Mouse (Mus musculus) hindbrain, embryonic 14.5 days (tissue): ENCODE data around the gene Nphp4. TPM values are rescaled to one million over a fixed set of nuclear protein-coding genes. Genes with fewer than 3 reads are reported as not detected.

Source experiments
- ATAC-seq: fragments of 200-750 bp; cut with Nextera tagmentation; 2 replicates; pipeline ENCODE4 v1.8.0; 2017; ENCODE audit warnings: moderate number of reproducible peaks, mild to moderate bottlenecking, moderate TSS enrichment, moderate library complexity; ENCODE audit not compliant: low FRiP score
- DNase-seq: peaks from one replicate; pipeline ENCODE4 v3.0.0-alpha.2; 2015; ENCODE audit warnings: low spot score
- H3K27ac ChIP-seq: fragments of 300-500 bp; sonication (generic); 2 replicates; pipeline ENCODE4 v1.5.1; 2014; ENCODE audit warnings: mild to moderate bottlenecking, moderate library complexity
- H3K27me3 ChIP-seq: fragments of 300-500 bp; sonication (generic); 2 replicates; pipeline ENCODE4 v1.6.1; 2014; ENCODE audit warnings: mild to moderate bottlenecking, low read length, mixed read lengths; ENCODE audit not compliant: control insufficient read depth, insufficient read depth
- H3K36me3 ChIP-seq: fragments of 300-500 bp; sonication (generic); replicated peaks from 2 replicates; pipeline ENCODE4 v1.6.1; 2014; ENCODE audit not compliant: control insufficient read depth, insufficient read depth
- H3K4me1 ChIP-seq: fragments of 300-500 bp; sonication (generic); replicated peaks from 2 replicates; pipeline ENCODE4 v1.6.1; 2014; ENCODE audit warnings: antibody characterized with exemption, low read length, mixed read lengths; ENCODE audit not compliant: control insufficient read depth, insufficient read depth
- H3K4me2 ChIP-seq: fragments of 300-500 bp; sonication (generic); replicated peaks from 2 replicates; pipeline ENCODE4 v1.6.1; 2014; ENCODE audit warnings: mild to moderate bottlenecking, moderate library complexity
- H3K4me3 ChIP-seq: fragments of 300-500 bp; sonication (generic); replicated peaks from 2 replicates; pipeline ENCODE4 v1.5.1; 2014; ENCODE audit warnings: mild to moderate bottlenecking, low read length
- H3K9ac ChIP-seq: fragments of 300-500 bp; sonication (generic); 2 replicates; pipeline ENCODE4 v1.6.1; 2014
- H3K9me3 ChIP-seq: fragments of 300-500 bp; sonication (generic); 2 replicates; pipeline ENCODE4 v1.6.1; 2016; ENCODE audit warnings: low read length; ENCODE audit not compliant: control insufficient read depth
- WGBS: fragments of 180-500 bp; shearing (Covaris S2); extraction: QIAGEN DNeasy Blood & Tissue Kit; methylation state at CpG from one replicate; pipeline ENCODE4 v1.1.7; 2014; 5-methylcytosine and 5-hydroxymethylcytosine counted together
- polyA plus RNA-seq: library from polyadenylated mRNA; unstranded; fragments of >200 nt; fragmentation: Nextera tagmentation; extraction: Ambion mirVana; gene quantifications from 2 replicates; pipeline ENCODE4 v1.2.1, GENCODE M21; 2014

The Nphp4 gene
- polyA plus RNA-seq, 1 experiment from 2014 or later: 6.6 TPM

DNA sequence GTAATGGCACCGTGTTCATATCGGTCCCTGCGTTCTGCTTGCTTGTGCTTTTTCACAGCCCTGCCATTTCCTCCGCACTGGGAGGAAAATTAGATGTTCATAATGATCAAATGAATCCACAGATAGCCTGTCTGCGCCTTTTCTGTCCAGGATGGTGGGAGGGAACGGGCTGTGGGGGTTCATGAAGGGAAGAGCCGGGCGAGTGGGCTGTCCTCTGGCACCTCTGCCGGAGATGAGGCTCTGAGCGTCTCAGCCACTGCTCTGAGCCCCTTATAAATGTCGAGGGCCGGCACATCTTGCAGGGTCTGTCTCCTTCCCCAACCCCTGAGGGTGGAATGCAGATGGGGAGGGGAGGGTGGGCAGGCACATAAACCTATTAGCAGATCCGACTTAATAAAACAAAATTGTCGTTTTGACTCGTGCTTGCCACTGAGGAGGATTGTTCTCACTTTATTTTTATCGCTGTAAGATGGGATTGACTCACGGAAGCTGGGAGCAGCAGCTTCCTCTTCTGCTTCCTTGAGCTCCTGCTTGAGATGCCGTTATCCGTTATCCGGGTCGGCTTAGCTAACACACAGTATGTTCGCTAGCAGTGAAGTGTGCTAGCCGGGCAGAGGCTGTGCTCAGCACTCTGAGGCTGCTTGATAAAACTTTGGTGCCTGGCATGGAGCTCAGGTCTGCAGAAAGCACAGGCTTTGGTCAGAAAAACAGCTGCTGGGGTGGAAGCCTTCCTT is 92.3 kb downstream of the Nphp4 start:
- WGBS: 42% methylated on average over 23 of the region's 23 CpGs
- no peak overlapping the region for H3K4me2 ChIP-seq
- H3K9ac ChIP-seq: peak overlapping the region; percentile 20; the same call in 1 of the 2 replicates
- no peak overlapping the region for H3K4me3 ChIP-seq
- peak overlapping the region; percentile 70 for H3K27ac ChIP-seq
- ATAC-seq (peak; percentile 35; the same call in 1 of the 2 replicates), DNase-seq (no peak)
- H3K27me3 ChIP-seq: no peaks in the 10 kb centered on the region
- no peaks in the 10 kb centered on the region for H3K36me3 ChIP-seq
- H3K9me3 ChIP-seq: no peaks in the 10 kb centered on the region
- peaks cover 16% of the 10 kb centered on the region; the same call in 1 of the 2 replicates for H3K4me1 ChIP-seq

- Histone ChIP-seq H3K27ac (no peak overlapping the region), H3K4me3 (no peak overlapping the region), H3K9me3 (no peaks in the 10 kb centered on the region), H3K36me3 (no peaks in the 10 kb centered on the region), H3K4me2 (no peak overlapping the region), H3K27me3 (no peaks in the 10 kb centered on the region), H3K9ac (no peak overlapping the region), H3K4me1 (0 out of 2 replicates have a peak, but pooled peaks cover 4% of the 10 kb centered on the region)
- no peak for DNase-seq
- 56% methylated on average over 12 of the region's 12 CpGs for whole genome bisulfite sequencing
- no peak; the same call in 1 of the 2 replicates for ATAC-seq
Measured at GRCm38 (mm10) chr4:152574266-152574665, 97.8 kb downstream of the Nphp4 start.

DNA sequence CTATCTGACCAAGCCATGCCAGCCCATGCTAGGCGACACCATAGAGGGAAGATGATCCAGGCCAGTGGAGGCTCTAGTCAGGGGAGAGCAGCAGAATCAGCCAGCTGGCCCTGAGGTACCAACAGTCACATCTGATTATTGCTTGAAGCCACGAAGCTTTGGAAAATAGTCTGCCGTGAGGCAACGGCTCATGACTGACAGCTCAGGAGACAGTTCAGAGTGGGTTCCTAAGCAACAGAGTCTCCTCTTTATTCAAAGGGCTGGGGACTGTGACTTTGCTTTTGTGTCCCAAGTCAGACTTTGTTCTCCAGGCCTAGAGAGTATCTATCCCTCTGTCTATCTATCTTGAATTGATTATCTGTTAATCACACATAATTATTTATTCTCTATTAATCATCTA is 100.3 kb downstream of the Nphp4 start:
- Histone ChIP-seq H3K9me3 (no peaks in the 10 kb centered on the region), H3K9ac (no peak overlapping the region), H3K4me3 (no peak overlapping the region), H3K27me3 (no peaks in the 10 kb centered on the region), H3K4me2 (no peak overlapping the region), H3K36me3 (no peaks in the 10 kb centered on the region), H3K4me1 (no peaks in the 10 kb centered on the region), H3K27ac (no peak overlapping the region)
- ATAC-seq: no peak
- WGBS: 34% methylated on average over 4 of the region's 4 CpGs
- DNase-seq: no peak

DNA sequence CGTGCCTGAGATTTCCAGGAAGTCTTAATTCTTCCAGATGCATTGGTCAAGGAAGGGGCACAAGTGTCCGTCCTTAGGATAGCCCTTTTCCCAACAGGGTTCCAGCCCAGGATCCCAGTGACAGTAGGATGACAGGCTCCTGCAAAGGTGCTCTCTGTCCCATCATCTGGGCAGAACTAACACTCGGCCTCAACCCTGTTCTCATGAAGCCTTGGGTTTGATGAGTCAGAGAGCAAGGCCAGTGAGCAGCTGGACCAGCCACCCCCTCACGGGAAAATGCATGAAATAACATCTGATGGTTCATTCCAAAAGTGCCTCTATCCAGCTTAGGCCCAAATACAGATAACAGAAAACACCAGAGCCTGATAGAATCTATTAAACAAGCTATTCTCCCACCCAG is 103.5 kb downstream of the Nphp4 start:
- no peak overlapping the region for H3K9ac ChIP-seq
- no peaks in the 10 kb centered on the region for H3K27me3 ChIP-seq
- H3K4me2 ChIP-seq: no peak overlapping the region
- H3K4me1 ChIP-seq: no peaks in the 10 kb centered on the region
- H3K9me3 ChIP-seq: no peaks in the 10 kb centered on the region
- H3K27ac ChIP-seq: no peak overlapping the region
- H3K4me3 ChIP-seq: no peak overlapping the region
- DNase-seq (no peak), ATAC-seq (no peak)
- 87% methylated on average over 4 of the region's 4 CpGs for WGBS
- no peaks in the 10 kb centered on the region for H3K36me3 ChIP-seq

DNA sequence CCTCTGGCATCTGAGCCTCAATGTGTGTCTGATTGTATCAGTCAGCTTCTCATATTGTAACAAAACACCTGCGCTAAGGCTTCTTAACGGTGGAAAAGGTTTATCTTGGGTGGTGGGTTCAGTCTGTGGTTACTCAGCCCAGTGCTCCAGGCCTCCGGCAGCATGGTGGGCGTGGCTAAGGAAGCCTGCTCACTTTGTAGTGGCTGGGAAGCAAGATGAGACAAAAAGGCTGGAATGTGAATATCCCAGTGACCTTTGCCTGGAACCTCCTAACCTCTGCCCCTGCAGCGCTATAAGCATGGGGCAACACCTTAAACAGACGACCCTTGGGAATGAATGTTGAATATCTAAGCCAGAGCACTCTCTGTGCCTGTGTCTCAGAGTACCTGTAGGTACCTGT is 105.7 kb downstream of the Nphp4 start:
- Histone ChIP-seq H3K4me3 (no peak overlapping the region), H3K4me2 (no peak overlapping the region), H3K27ac (no peak overlapping the region), H3K4me1 (0 out of 2 replicates have a peak, but pooled peaks cover 3% of the 10 kb centered on the region), H3K27me3 (no peaks in the 10 kb centered on the region), H3K36me3 (no peaks in the 10 kb centered on the region), H3K9me3 (no peaks in the 10 kb centered on the region), H3K9ac (no peak overlapping the region)
- WGBS: 41% methylated on average over 6 of the region's 6 CpGs
- DNase-seq: no peak
- ATAC-seq: no peak

DNA sequence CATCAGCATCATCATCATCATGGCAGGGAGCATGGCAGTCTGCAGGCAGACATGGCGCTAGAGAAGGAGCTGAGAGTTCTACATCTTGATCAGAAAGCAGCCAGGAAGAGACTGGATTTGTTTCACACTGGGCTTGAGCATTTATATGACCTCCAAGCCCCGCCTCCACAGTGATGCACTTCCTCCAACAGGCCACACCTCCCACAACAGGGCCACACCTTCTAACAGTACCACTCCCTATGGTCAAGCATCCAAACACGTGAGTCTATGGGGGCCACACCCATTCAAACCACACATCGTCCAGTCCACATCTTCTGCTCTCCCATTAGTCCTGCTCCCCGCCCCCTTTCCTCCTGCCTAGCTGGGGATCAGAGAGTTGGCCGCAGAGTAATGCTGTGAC is 107.1 kb downstream of the Nphp4 start:
- no peaks in the 10 kb centered on the region for H3K27me3 ChIP-seq
- WGBS: 69% methylated on average over 6 of the region's 6 CpGs
- H3K27ac ChIP-seq: no peak overlapping the region
- H3K4me3 ChIP-seq: no peak overlapping the region
- no peak overlapping the region for H3K9ac ChIP-seq
- H3K36me3 ChIP-seq: no peaks in the 10 kb centered on the region
- no peak for DNase-seq
- ATAC-seq: no peak
- H3K4me1 ChIP-seq: 0 out of 2 replicates have a peak, but pooled peaks cover 3% of the 10 kb centered on the region
- H3K9me3 ChIP-seq: no peaks in the 10 kb centered on the region
- H3K4me2 ChIP-seq: no peak overlapping the region

- Histone ChIP-seq H3K4me3 (no peak overlapping the region), H3K36me3 (no peaks in the 10 kb centered on the region), H3K9me3 (no peaks in the 10 kb centered on the region), H3K27me3 (no peaks in the 10 kb centered on the region), H3K4me1 (0 out of 2 replicates have a peak, but pooled peaks cover 3% of the 10 kb centered on the region), H3K9ac (no peak overlapping the region), H3K27ac (no peak overlapping the region), H3K4me2 (no peak overlapping the region)
- 69% methylated on average over 15 of the region's 15 CpGs for WGBS
- no peak for DNase-seq
- ATAC-seq: no peak
Measured at GRCm38 (mm10) chr4:152585526-152585925, 109.0 kb downstream of the Nphp4 start.

GRCm38 (mm10) chr4:152586175-152586574 is 109.7 kb downstream of the Nphp4 start:
- WGBS: 49% methylated on average over 4 of the region's 4 CpGs
- ATAC-seq: no peak

GRCm38 (mm10) chr4:152604285-152604684 is 127.8 kb downstream of the Nphp4 start:
- H3K36me3 ChIP-seq: no peaks in the 10 kb centered on the region
- 76% methylated on average over 5 of the region's 5 CpGs for WGBS
- no peak for DNase-seq
- no peak for ATAC-seq
- no peaks in the 10 kb centered on the region for H3K4me1 ChIP-seq
- no peak overlapping the region for H3K4me2 ChIP-seq
- H3K27me3 ChIP-seq: no peaks in the 10 kb centered on the region
- H3K27ac ChIP-seq: no peak overlapping the region; the same call in 1 of the 2 replicates
- H3K4me3 ChIP-seq: no peak overlapping the region
- no peak overlapping the region for H3K9ac ChIP-seq
- H3K9me3 ChIP-seq: no peaks in the 10 kb centered on the region

More at GRCm38 (mm10) chr4:152586175-152586574, 109.7 kb downstream of the Nphp4 start:
- no peak overlapping the region for H3K4me3 ChIP-seq
- H3K9ac ChIP-seq: no peak overlapping the region
- 0 out of 2 replicates have a peak, but pooled peaks cover 3% of the 10 kb centered on the region for H3K4me1 ChIP-seq
- H3K27me3 ChIP-seq: no peaks in the 10 kb centered on the region
- no peaks in the 10 kb centered on the region for H3K36me3 ChIP-seq
- DNase-seq: no peak
- H3K27ac ChIP-seq: peak overlapping the region; percentile 22; the same call in 1 of the 2 replicates
- H3K4me2 ChIP-seq: no peak overlapping the region
- H3K9me3 ChIP-seq: no peaks in the 10 kb centered on the region
